Mouse (Mus musculus) adrenal gland, postnatal 25 days (tissue): ENCODE data around the gene Hist1h2be. TPM values are rescaled to one million over a fixed set of nuclear protein-coding genes. Genes with fewer than 3 reads are reported as not detected.
"Not testable (repeated sequence)": the region's sequence is repeated elsewhere in the genome, so short reads cannot be mapped to it uniquely, and the experiment has no call there.

Source experiments
- DNase-seq: peaks from one replicate; pipeline ENCODE4 v3.0.0; 2021; ENCODE audit warnings: mixed read lengths
- total RNA-seq: library from RNA; stranded (reverse); gene quantifications from 2 replicates; pipeline ENCODE4 v1.2.3, GENCODE M21; 2021

The Hist1h2be gene
- total RNA-seq, 1 experiment from 2014 or later: 18.8 TPM

DNA sequence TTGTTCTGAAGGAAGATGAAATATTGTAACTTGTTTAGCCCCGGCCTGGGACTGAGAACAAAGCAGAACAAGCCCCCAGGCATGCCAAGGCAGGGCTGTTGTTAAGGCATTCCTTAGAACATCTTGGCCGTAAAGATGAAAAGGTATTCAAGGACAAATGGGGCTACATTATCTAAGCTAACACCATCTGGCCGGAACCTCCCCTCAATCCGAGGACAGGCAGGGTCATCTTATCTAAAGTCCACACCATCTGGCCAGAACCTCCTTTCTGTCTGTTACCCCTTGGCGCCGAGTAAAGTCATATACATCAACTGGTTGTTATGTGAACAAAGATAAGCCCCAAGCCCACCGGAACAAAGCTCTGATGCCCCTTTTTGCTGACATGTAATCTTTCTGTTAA lies 29.0 kb downstream of the Hist1h2be start:
- DNase-seq: not testable (repeated sequence)

DNA sequence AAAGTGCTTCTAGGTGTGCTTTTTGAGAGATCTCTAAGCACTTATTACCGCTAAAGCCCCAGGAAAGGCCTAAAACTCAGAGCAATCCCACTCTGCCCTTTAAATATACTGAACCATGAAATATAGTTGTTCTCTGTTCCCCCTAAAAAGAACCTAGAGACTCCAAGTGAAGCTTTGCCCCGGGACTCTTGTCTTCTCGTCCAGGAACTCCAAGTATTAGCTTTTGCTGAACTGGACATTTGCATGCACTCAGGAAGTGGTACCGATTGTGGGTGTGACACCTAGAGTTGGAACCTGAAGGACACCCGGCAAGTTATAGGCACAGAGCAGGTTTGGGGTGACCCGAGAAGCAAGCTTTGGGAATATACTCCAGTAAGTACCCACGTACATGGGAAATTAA lies 29.7 kb downstream of the Hist1h2be start:
- no peak for DNase-seq

DNA sequence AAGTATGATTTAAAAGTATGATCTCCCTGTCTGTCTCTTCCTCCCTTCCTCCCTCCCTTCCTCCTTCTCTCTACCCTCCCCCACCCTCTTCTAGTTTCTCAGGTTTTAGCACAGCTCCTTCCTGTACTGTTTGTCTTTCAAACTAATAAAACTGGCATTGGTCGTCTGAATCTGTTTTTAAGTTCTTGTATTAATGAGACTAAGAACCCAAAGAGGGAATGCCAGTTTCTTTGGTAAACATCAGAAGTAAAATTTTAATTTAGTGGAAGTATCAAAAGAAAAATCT lies 34.0 kb downstream of the Hist1h2be start:
- no peak for DNase-seq

DNA sequence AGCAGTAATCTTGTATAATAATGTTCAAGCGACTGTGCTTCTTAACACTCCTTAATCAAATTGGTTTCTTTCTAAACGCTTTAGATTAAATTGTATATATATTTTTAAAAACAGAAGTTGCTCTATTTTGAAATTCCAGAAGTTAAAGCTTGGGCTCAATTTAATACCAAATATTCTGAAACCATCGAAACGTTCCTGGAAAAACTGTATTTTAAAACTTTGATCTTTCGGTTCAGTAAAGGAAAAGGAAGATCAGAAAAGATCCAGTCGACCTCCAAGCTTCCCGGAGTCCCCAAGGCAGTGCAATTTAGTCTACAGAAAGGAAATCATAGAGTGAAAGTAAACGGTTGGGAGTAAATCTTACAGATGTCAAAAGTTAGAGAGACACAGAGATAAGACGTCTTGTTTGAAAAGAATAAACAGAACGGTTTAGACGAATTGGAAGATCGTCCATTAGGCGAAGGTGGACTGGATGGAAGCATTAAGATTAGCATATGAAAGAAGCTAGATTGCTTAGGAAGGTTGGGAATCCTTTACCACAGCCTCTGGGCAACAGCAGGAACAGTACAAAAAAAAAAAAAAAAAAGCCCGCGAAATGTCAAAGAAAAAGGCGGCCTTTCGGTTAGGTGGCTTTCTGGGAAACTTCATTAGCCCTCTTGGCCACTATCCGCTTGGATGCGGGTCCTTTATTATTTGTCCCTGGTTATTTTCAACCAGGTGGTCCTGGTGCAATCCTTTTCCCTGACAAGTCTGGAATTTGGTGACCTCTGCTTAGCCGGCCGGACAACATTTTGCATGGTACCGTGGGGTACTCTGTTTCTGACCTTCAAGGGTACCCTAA lies 34.6 kb downstream of the Hist1h2be start:
- no peak for DNase-seq

DNA sequence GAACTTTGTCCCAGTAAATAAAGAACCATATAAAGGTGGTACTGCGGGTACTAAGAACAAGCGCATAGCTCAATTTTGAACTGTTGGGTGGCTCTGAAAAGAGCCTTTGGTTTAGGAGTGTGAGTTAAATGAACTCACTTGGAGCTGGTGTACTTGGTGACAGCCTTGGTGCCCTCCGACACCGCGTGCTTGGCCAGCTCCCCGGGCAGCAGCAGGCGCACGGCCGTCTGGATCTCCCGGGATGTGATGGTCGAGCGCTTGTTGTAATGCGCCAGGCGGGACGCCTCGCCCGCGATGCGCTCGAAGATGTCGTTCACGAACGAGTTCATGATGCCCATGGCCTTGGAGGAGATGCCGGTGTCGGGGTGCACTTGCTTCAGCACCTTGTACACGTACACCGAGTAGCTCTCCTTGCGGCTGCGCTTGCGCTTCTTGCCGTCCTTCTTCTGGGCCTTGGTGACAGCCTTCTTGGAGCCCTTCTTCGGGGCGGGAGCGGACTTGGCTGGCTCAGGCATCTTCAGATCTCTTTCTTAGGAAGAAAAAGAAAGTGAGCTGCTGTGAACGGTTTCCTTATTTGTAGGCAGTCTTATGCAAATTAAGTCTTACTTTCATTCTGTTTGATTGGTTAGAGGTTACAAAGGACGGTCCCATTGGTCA lies 35.4 kb downstream of the Hist1h2be start:
- DNase-seq: peak; percentile 43

DNA sequence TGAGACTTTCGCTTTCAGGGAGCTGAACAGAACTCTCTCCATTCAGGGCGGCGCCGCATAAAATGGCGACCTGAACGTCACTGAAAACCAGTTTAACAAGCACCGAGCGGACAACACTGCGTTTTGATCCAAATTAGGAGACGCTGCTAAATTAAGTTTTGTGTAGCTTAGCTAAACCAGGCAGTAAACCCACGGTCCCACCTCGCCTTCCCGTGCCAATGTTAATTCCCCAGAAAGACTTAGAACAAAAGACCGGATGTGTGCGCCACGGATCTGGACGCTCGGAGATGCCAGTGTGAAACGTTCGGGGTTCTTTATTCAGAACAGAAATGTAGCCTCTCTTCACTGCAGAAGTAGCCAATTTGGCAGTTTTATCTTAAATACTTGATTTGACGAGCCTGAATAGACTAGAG lies 35.9 kb downstream of the Hist1h2be start:
- peak; percentile 64 for DNase-seq

DNA sequence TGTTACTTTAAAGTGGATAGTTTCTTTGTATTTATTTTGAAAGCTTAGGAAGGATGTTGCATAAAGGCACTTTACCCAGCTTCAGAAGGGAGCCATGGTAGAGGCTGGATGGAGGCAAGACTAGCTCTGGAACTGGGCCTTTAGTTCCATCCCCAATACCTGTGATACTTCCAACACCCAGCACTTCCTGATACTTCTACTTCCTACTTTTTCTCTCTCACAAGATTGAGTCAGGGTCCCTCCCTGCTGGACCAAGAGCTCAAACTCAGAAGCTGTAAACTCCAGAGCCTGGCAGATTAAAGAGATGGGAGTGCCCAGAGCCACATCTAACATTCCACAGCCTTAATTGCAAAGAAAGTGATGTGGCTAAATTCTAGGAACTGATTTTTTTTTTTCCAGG lies 36.6 kb downstream of the Hist1h2be start:
- DNase-seq: no peak

DNA sequence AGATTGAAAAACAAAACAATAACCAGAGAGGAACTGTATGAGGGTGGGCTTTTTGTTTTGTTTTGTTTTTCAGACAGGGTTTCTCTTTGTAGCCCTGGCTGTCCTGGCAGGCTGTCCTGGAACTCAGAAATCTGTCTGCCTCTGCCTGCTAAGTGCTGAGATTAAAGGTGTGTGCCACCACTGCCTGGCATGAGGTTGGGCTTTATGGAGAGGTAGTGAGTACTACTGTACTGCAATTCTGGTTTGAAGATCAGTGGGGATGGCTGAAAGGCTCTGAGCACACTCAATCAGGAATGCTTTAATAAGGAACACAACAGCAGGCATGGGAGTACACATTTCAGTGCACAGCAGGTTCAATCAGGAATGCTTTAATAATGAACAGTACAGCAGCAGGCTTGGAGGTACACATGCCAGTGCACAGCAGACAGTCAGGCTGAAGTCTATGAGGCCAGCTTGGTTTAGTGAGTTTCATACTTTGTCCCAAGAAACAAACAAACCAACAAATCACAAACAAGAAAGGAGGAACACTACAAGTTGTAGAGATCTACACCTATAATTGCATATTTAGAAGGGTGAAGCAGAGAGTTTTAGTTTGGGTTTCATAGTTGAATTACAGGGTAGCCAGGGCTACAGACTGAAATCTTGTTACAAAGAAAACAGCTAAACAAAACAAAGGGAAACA lies 37.4 kb downstream of the Hist1h2be start:
- DNase-seq: no peak

DNA sequence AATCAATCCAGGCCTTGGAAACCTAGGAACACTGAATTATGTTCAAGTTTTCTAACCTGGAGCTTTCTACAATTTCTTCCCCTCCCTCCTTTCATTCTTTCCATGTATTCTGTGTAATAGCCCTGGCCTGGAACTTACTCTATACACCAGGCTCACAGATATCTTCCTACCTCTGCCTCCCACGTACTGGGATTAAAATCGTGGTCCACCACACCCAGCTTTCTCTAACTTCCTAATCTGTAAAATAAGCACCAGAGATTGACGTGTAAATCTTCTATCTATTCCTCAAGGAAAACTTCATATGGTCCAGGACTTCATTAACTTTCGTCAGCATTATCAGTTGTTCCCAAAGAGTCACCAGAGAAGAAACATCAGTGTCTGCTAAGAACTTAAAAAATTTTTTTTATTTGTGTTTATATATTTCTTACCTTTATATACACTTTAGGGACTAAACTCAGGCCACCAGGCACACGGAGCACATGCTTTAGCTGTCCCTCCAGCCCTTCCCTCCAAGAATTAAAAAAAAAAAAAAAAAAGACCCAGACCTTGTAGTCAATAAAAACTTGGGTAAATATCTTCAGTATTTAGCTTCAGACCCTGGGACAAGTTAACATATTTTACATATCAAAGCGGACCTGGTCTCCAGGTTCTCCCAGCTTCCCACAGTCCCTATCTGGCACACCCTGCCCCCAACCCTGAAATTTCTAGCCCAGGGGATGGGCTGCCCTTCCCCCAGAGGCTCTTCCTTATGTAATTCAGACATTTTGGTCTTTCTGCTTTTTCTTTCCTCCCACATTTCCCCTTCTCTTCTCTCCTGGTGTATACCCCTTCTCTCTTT lies 38.5 kb downstream of the Hist1h2be start:
- DNase-seq: no peak

DNA sequence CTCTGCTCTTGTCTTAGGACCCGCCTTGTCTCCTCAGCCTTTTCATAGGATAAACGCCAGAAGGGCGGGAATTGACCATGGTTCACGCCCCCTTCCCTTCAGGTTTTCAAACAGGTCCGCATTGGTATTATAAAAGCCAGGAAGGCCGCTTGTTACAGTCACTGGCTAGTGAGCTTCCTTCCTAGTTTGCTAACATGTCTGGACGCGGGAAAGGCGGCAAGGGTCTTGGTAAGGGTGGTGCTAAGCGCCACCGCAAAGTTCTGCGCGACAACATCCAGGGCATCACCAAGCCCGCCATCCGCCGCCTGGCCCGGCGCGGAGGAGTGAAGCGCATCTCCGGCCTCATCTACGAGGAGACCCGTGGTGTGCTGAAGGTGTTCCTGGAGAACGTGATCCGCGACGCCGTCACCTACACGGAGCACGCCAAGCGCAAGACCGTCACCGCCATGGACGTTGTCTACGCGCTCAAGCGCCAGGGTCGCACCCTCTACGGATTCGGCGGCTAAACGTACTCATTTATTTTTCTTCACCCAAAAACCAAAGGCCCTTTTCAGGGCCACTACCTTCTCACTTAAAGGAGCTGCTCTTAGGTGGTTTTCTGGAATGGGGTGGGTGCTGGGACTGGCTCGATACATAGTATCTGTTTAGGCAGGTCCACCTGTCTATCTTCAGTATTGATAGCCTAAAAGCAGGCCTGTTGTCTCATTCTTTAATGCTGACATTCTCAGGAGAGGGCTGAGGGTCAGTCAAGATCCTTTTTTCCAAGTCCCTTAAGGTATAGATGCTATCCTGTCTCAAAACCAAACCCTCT lies 39.3 kb downstream of the Hist1h2be start, which contains the start of gene Hist1h4d:
Gene Hist1h4d (plus strand): TSS at position 191 of the 811 bp plus-strand sequence.
- DNase-seq: peak; percentile 89

DNA sequence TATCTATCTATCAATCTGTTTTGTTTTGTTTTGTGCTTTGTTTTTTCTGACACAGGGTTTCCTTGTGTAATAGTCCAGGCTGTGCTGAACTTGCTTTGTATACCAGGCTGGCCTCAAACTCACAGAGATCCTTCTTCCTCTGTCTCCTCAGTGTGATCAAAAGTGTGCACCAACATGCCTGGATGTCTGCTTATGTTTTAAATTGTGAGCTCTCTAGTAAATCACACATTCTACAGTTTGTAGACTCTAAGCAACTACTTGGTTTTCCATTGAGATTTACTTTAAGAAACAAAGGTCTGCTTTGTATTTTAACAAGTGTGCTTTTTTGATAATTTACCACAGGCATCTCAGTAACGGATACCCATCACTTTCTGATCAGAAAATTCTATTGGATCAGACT lies 43.1 kb downstream of the Hist1h2be start:
- DNase-seq: no peak

DNA sequence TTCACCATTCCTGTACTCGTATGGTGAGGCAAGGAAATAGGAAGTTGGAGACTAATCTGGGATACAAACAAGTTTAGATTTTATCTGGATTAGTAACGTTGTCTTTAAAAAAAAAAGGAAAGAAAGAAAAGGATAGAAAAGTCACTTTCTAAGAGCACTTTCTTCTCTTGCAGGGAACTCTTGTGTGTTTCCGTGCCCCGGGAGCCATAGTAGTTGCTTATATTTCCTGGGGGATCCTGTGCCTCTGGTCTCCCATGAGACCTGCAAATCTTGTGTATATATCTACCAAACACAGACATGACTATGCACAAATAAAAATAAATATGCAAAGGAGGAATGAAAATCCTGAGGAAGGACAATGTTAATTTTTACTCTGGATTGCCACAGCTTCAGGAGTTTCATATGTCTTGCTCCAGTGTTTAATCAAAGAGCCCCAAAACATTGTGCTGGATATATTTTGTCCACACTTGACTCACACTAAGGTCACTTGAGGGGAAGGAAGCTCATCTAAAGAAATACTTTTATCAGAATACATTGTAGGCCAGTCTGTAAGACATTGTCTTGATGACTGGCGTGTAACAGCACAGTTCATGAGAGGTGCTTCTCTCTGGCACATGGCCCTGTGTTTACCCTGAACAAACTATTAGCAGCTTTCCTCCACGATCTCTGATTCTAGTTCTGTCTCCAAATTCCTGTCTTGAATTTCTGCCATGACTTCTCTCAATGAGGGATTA lies 43.9 kb downstream of the Hist1h2be start:
- no peak for DNase-seq

DNA sequence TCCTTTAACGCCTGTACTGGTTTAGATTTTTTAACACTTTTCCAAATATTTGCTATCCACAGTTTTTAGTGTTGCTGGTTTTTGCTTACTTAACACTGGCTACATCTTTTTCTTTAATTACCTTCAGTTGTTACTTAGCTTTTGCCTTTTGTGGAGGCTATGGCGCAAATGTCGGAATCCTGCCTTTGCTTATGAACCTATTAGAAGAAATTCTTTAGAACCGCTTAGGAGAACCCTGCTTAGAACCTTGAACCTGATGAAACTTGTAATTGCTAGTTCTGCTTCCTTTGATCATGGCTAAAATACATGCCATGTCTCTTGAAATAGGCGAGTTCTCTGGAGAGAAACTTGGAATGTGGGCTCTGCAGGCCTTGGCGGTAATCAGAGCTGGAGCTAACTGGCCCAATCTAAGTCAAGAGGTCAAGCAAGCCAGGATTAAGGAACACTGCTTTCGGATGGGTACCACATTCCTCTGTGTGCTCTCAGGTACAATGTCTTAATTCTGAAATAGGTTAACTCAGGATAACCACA lies 44.5 kb downstream of the Hist1h2be start:
- DNase-seq: no peak

DNA sequence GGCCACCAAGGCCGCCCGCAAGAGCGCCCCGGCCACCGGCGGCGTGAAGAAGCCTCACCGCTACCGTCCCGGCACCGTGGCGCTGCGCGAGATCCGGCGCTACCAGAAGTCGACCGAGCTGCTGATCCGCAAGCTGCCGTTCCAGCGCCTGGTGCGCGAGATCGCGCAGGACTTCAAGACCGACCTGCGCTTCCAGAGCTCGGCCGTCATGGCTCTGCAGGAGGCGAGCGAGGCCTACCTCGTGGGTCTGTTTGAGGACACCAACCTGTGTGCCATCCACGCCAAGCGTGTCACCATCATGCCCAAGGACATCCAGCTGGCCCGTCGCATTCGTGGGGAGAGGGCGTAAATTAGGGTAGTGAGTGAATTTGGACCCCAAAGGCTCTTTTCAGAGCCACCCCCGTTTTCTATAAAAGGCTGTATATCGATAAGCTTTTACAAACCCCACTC lies 45.0 kb downstream of the Hist1h2be start:
- DNase-seq: not testable (repeated sequence)

DNA sequence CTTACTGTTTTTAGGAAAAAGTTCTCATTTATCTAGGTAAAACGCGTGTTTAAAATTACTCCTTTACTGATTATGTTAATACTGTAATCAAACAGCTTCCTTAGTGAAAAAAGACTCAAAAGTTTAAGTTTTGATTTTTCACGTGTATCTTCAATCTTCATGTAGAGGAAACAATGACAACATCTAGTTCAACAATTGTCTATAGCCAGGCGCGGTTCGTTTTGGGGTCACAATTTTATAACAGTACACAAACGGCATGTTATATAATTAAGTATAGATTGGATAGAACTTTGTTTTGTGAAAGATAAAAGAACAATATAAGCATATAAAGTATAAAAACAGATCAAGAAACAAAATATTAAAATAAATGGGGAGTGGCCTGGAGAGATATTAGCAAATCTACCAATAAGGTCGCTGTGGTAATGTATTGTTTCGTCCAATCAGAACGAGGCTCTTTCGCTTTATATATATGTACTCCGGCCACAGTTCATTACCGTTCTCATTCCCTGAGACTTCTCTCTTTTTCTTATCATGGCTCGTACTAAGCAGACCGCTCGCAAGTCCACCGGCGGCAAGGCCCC lies 45.6 kb downstream of the Hist1h2be start, which contains the start of gene Hist1h3d:
Gene Hist1h3d (plus strand): TSS at position 493 of the 581 bp plus-strand sequence.
- no peak for DNase-seq

DNA sequence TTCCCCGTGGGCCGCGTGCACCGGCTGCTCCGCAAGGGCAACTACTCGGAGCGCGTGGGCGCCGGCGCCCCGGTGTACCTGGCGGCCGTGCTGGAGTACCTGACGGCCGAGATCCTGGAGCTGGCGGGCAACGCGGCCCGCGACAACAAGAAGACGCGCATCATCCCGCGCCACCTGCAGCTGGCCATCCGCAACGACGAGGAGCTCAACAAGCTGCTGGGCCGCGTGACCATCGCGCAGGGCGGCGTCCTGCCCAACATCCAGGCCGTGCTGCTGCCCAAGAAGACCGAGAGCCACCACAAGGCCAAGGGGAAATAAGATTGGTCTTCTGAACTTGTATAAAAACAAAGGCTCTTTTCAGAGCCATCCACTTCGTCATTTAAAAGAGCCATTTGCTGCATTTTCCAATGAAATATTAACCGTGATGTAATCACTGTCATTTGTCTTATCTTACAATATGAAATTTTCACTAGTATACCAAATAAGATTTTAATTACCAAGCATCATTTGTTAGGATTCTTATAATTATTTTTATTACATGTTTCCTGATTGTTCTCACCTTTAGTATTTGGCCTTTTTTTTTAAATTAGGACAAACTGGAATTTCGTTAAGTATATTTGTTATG lies 46.3 kb downstream of the Hist1h2be start:
- DNase-seq: not testable (repeated sequence)

DNA sequence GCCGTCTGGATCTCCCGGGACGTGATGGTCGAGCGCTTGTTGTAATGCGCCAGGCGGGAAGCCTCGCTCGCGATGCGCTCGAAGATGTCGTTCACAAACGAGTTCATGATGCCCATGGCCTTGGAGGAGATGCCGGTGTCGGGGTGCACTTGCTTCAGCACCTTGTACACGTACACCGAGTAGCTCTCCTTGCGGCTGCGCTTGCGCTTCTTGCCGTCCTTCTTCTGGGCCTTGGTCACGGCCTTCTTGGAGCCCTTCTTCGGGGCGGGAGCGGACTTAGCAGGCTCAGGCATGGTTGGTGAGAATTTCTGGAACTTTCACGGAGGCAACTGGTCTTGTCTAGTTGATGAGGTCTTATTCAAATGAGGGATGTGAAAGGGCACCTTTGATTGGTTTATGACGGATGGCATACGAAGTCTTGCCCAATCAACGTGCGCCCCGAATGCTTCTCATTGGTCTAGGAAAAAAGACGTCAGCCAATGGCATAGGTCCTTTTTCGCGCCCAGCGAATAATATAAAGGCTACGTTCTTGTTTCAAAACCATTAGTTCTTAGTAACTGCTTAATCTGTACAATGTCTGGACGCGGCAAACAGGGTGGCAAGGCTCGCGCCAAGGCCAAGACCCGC lies 46.9 kb downstream of the Hist1h2be start, which contains the start of the genes Hist1h2bf and Hist1h2ad:
Gene Hist1h2bf (minus strand): TSS at position 299 of the 627 bp plus-strand sequence.
Gene Hist1h2ad (plus strand): TSS at position 484 of the 627 bp plus-strand sequence.
- DNase-seq: peak; percentile 72
